Mouse (Mus musculus) gastrocnemius, adult 2 months (tissue): ENCODE data around the gene Lman1l. TPM values are rescaled to one million over a fixed set of nuclear protein-coding genes. Genes with fewer than 3 reads are reported as not detected.
A peak's percentile ranks its signal among the peaks of the same experiment; 100 is the strongest.

Source experiments
- DNase-seq: peaks from one replicate; pipeline ENCODE4 v3.0.0; 2022
- H3K27ac ChIP-seq: fragments of 200-600 bp; 2 replicates; pipeline ENCODE4 v1.8.1; 2022; ENCODE audit warnings: mild to moderate bottlenecking
- H3K4me3 ChIP-seq: fragments of 200-600 bp; 2 replicates; pipeline ENCODE4 v1.8.1; 2022; ENCODE audit warnings: mild to moderate bottlenecking, moderate library complexity
- CTCF ChIP-seq: fragments of 200-600 bp; IDR thresholded peaks from 2 replicates; pipeline ENCODE4 v1.8.1; 2022; ENCODE audit warnings: antibody characterized with exemption, mild to moderate bottlenecking, moderate library complexity
- intact Hi-C: fragments of 180-260 bp; cut with DNase I; formaldehyde crosslinking; loops from one replicate; pipeline ENCODE4 v1.15.1; 2025
- total RNA-seq, 2 experiments: library from RNA; stranded (reverse); gene quantifications; 2 replicates each; pipeline ENCODE4 v1.2.3; 2021

The Lman1l gene
- total RNA-seq, 2 experiments from 2014 or later: not detected

DNA sequence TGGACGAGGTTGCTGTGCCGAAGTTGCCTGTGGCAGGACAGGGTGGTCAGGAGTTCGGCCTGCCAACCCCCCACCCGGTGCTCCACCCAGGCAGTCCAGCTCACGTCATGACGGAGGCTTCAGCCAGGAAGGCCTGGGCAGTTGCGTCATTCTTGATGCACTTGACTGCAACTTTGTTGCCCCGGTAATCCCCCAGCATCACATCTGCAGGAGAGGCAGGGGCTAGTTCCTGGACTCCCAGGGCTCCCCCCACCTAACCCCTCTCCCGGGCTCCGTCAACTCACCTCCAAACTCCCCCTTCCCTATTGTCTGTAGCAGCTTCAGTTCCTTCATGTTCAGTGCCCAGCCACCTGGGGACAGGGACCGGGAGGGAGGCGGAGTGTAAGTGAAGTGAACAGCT, 8.1 kb upstream of the Lman1l start:
- no peak for DNase-seq
- Histone ChIP-seq H3K4me3 (no peak overlapping the region), H3K27ac (no peak overlapping the region)
- no peak for TF ChIP-seq CTCF
- intact Hi-C loops: loop anchor here (1.0 kb wide), 2 partner anchors 17 to 27 kb away; no protein-coding TSS in a partner anchor

- intact Hi-C loops: no loop called here
- Histone ChIP-seq H3K4me3 (no peak overlapping the region), H3K27ac (no peak overlapping the region)
- TF ChIP-seq CTCF: no peak
- DNase-seq: no peak
These were observed 7.3 kb upstream of the Lman1l start for GRCm38 (mm10) chr9:57627892-57628291.

DNA sequence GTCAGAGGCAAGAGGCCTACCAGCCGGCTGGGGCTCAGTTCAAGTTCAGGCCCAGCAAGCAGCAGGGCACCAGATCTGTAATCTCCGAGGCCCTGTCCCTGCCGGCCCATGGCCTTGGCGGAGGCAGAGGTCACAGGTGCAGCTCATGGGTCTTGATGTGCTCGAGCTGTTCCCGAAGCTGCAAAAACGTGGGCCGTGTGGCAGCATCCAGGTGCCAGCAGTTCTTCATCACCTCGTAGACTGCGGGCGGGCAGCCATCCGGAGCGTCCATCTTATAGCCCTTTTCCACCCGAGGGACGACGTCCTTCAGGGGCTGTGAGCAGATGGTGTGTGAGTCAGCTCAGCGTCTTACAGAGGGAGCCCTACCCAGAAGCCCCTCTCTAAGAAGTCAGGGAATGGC, 6.6 kb upstream of the Lman1l start:
- Histone ChIP-seq H3K27ac (no peak overlapping the region), H3K4me3 (no peak overlapping the region)
- DNase-seq: no peak
- intact Hi-C loops: no loop called here
- TF ChIP-seq CTCF: no peak

GRCm38 (mm10) chr9:57625674-57626500, 5.3 kb upstream of the Lman1l start:
- no peak overlapping the region for H3K27ac ChIP-seq
- intact Hi-C loops: no loop called here
- DNase-seq: no peak
- TF ChIP-seq CTCF: no peak
- no peak overlapping the region for H3K4me3 ChIP-seq

DNA sequence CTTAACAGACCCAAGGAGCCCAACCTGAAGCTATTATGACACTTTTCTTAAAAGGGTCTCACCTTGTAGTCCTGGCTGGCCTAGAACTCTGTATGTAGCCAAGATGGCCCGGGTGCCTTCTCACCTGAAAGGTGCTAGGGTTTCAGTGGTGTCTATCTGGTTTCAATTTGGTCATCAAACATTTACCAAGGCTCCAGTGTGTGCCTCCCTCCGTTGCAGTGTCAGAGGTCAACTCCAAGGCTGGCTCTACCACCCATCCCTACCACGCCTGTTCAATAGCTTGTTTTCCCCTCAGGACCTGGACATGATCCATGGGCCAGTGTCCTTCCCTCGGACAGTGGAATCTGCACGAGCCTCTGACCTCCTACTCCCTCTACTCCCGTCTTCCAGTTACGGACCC, 3.7 kb upstream of the Lman1l start:
- DNase-seq: no peak
- no peak overlapping the region for H3K4me3 ChIP-seq
- no peak for TF ChIP-seq CTCF
- intact Hi-C loops: no loop called here
- H3K27ac ChIP-seq: no peak overlapping the region

DNA sequence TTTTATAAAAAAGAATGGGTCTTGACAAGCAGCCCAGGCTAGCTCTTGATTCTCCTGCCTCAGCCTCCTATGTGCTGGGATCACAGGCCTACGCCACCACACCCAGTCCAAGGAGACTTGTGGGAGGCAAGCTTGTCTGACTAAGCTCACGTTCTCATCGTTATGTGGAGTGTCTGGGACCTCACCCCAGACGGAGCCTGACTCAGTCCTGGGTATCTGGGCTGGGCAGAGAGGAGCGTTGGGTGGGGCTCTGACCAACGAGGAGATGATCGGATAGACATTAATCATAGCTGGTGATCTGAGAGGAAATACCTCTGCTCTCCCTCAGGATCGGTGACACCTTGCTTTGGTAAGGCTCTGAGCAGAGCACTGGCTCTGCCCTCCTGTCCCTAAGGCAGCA, 1.7 kb downstream of the Lman1l start:
- H3K4me3 ChIP-seq: no peak overlapping the region
- no peak for DNase-seq
- intact Hi-C loops: no loop called here
- no peak overlapping the region for H3K27ac ChIP-seq
- no peak for TF ChIP-seq CTCF

DNA sequence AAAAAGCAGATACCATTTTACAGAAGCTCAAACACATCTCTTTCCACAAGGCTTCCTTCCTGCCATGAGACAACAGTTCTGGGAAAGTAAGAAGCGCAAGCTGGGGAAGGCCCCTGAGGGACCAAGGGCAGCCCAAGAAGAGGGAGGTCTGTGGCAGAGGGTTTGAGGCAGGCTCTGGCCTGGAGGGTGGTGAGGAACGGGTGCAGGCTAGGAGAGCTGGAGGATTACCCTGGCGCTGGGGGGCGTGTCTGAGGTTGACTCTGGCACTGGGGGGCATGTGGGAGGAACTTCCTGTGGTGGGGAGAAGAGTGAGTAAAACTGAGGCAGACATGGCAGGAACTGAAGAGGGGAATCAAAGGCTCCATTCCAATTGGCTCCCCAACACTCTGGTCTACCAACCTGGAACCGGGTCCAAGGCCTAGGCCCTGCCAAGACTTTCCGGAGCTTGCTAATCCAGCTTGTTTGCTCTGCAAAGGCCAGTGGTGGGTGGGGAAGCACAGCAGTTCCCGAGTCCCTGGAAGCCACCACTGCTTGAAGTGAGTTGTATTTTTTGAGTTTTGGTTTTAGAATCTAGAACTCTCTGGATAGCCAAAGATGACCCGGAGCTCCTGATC, 2.9 kb downstream of the Lman1l start:
- no peak overlapping the region for H3K27ac ChIP-seq
- no peak overlapping the region for H3K4me3 ChIP-seq
- intact Hi-C loops: no loop called here
- DNase-seq: no peak
- TF ChIP-seq CTCF: no peak

GRCm38 (mm10) chr9:57614786-57615185, 5.8 kb downstream of the Lman1l start:
- intact Hi-C loops: no loop called here
- Histone ChIP-seq H3K27ac (no peak overlapping the region), H3K4me3 (no peak overlapping the region)
- TF ChIP-seq CTCF: no peak
- no peak for DNase-seq

GRCm38 (mm10) chr9:57613975-57614374, 6.6 kb downstream of the Lman1l start:
- no peak for DNase-seq
- no peak overlapping the region for H3K27ac ChIP-seq
- no peak for TF ChIP-seq CTCF
- H3K4me3 ChIP-seq: no peak overlapping the region
- intact Hi-C loops: no loop called here

GRCm38 (mm10) chr9:57612587-57612986, 8.0 kb downstream of the Lman1l start:
- intact Hi-C loops: no loop called here
- Histone ChIP-seq H3K27ac (no peak overlapping the region), H3K4me3 (no peak overlapping the region)
- DNase-seq: no peak
- TF ChIP-seq CTCF: no peak

GRCm38 (mm10) chr9:57610359-57610826, 10.2 kb downstream of the Lman1l start:
- intact Hi-C loops: no loop called here
- H3K27ac ChIP-seq: no peak overlapping the region
- H3K4me3 ChIP-seq: no peak overlapping the region
- DNase-seq: no peak
- TF ChIP-seq CTCF: no peak

- no peak for DNase-seq
- no peak for TF ChIP-seq CTCF
- intact Hi-C loops: no loop called here
- Histone ChIP-seq H3K27ac (no peak overlapping the region), H3K4me3 (no peak overlapping the region)
These were observed 10.8 kb downstream of the Lman1l start for GRCm38 (mm10) chr9:57609803-57610202.

DNA sequence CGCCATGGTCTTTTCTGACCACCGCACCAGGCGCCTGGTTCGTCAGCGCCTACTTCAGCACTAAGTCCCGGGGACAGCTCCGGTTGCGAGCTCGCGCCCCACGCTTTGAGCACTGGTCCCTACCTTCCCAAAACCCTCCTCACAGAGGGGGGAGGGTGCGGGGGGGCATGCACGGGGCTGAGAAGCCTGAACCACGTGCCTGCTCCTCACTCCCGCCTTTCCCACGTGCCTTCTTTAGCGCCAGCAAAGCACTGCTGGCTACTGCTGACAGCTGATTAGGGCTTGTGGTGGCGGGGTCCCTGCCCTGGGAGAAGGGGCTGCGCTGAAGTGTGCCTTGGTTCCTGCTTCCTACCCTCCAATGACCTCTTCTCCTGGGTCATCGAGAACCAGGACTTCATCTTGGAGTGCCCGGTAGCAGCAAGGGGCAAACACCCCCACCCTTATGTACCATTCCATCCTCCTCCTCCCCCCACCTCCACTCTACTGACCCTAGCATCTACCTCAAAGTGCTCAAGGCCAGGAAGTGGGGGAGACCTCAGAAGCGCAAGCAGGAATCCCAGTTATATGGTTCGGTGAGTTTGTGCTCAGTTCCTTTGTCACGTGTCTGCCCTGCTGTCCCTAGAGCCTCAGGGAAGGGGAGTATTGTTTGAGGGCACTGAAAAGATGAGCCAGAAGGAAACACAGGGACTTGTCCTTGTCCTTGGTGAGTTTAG, 14.3 kb downstream of the Lman1l start, which contains the start of gene Cplx3:
Gene Cplx3, minus strand, starts transcription at position 143 of the 713 bp plus-strand sequence.
- DNase-seq: peak; percentile 50
- H3K27ac ChIP-seq: no peak within 1 kb of the TSS
- no peak for TF ChIP-seq CTCF
- intact Hi-C loops: no loop called here
- H3K4me3 ChIP-seq: no peak within 1 kb of the TSS
